Mouse (Mus musculus): ENCODE measurements around the gene Zfp184.

- TF ChIP-seq GATA1 (IDR thresholded peaks at IDR 0.05; ENCODE audit: borderline replicate concordance, low read length) (no peak), FLI1 (IDR thresholded peaks at IDR 0.05; ENCODE audit: low read length) (no peak)
Observed at GRCm38 (mm10) chr13:21971641-21972040, 26.7 kb downstream of the Zfp184 start.
